Mouse (Mus musculus) lung, postnatal 10 days (tissue): ENCODE measurements around the gene Rflna.

Experiments used
- DNase-seq: peaks from one replicate; pipeline ENCODE4 v3.0.0; 2021

The Rflna gene

DNA sequence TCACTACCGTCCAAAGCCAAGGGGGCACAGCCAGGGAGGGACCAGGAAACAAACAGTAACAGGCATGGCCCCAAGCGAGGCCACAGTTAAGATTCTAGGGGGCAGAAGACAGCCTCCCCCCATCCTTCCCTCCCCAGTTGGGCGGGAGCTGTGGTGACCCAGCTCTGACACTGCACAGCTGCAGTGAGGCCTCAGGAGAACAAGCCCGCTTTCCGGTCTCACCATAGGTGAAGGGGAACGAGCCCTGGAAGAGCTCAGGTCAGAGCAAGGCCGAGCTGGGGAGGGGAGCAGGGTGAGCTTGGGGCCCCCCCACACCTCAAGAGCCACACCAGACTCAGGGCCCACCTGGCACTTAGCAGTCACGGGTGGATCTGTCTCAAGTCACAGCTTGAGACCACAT is 52.9 kb downstream of the Rflna start:
- DNase-seq: no peak

DNA sequence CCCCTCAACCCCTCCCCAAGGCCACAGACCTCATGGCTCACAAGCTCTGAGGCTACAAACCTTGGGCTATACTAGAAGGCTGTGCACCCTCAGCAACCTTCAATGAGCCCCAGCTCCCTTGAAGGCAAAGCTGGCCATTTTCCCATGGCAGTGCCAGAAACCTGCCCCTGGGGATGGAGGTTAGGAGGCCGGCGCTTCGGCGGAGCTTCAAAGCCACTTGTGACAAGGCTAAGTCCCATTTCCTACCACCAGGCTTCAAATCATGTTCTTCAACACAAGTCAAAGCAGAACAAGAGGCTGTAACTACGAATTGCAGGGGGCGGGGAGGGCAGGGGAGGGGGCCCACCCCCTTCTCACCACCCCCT is 53.3 kb downstream of the Rflna start:
- no peak for DNase-seq

DNA sequence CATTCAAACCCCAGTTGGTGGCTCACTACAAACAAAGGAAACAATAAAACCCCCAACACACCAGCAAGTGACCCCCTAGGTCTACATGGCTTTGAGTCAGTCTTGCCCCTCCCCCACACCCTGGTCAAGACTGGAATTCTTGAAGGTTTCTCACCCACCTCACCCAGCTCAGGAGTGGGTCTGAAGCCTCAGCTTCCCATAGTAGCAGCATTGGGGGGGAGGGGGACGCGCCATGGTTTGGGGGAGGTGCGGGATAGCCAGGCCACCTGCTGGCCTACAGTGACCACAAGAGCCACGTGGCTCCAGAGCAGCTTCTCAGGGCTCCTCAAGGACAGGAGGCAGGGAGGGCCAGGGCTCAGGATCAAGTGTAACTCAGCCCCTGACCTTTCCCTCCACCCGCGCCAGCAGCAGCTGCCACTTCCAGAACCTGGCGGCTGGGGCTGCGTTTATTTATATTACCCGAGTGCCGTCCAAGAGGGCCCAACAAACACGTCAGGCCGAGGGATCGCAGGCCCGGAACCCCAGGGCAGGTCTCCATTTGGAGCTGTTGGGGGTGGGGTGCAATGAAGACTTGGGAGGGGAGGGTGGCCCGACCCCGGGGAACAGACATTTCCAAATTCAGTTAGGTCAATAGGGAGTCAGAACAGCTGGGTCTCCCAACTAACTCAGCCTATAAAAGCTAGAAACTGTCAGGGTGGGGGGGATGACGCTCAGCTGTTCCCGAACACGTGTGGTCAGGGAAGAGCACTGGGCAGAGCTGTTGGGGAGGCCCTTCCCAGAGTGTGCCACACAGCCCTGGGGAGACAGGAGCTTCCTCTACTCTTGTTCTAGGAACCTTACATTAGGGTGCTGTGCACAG is 53.9 kb downstream of the Rflna start:
- DNase-seq: peak; percentile 88

DNA sequence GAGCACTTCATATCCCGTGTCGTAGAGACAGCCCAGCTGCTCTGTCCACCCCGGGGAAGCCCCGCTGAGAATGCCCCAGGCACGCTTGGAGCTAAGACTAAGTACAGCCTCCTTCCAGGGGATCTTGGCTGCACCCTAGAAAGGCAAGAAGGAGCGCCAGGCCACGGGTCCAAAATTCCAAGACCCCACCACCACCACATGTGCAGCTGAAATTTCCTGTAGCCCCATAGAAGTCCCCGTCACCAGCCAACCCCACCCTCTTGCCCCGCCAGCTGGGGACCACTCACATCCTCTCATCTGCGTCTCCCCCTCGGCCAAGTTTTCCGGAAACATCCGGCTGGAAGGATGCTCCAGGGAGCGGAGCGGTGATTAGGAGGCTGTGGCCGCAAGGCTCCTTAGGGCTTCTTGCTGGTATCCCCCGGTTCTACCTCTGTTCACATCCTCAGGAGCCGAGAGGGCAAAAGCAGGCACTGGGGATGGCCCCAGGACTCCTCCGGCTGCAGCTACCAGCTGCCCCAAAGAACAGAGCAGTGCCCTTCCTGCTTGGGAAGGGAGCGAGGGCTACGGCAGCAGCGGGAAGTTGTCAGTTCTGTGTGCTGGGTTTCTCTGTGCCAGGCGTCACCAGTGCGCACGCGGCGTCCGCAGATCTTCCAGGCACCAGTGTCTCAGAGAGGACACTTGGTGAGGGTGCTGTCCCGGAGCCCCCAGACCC is 54.7 kb downstream of the Rflna start:
- peak; percentile 78 for DNase-seq

DNA sequence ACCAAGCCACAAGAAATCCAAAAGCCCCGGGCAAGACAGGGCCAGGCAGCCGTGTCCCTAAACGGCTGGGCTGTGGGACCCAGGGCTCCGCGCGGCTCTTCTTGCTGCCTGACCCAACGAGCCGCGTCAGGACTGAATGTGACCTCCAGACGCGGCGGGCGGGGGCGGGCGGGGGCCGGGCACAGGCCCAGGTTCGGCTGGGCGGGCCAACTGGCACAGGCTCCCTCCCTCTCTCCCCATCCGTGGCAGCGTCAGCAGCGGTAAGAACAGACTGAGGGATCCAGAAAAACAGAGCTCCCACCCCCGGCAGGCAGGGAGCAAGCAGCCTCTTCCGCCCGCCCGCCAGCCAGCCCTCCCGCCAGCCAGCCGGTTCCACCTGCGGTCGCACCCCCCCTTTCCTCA is 55.2 kb downstream of the Rflna start:
- peak; percentile 86 for DNase-seq
